Mouse (Mus musculus): Measurements from ENCODE around the gene Trp53i13. TPM values are rescaled to one million over a fixed set of nuclear protein-coding genes. Genes with fewer than 3 reads are reported as not detected.

Trp53i13 gene
- polyA plus RNA-seq, 1 experiment from 2014 or later, result 35.0 TPM

- peak overlapping the region; percentile 11; the same call in 1 of the 2 replicates for H3K4me3 ChIP-seq
- H3K36me3 ChIP-seq (replicated peaks), result peaks cover 21% of the 10 kb centered on the region; the same call in 1 of the 2 replicates
- DNase-seq (ENCODE audit: low spot score), result no peak
- no peaks in the 10 kb centered on the region for H3K27me3 ChIP-seq (replicated peaks; ENCODE audit: low read depth, poor library complexity, severe bottlenecking)
- no peak overlapping the region for H3K27ac ChIP-seq (replicated peaks)
- no peaks in the 10 kb centered on the region for H3K9me3 ChIP-seq
- WGBS, result 63% methylated on average over 6 of the region's 6 CpGs
- peaks cover 60% of the 10 kb centered on the region for H3K4me1 ChIP-seq
Measured at GRCm38 (mm10) chr11:77485229-77485628, 30.6 kb downstream of the Trp53i13 start.

- no peak overlapping the region for H3K27ac ChIP-seq (replicated peaks)
- DNase-seq (ENCODE audit: low spot score), result no peak
- no peak overlapping the region for H3K4me3 ChIP-seq
- H3K9me3 ChIP-seq, result no peaks in the 10 kb centered on the region
- no peaks in the 10 kb centered on the region for H3K27me3 ChIP-seq (replicated peaks; ENCODE audit: low read depth, poor library complexity, severe bottlenecking)
- peaks cover 21% of the 10 kb centered on the region; the same call in 1 of the 2 replicates for H3K36me3 ChIP-seq (replicated peaks)
- H3K4me1 ChIP-seq, result peaks cover 49% of the 10 kb centered on the region
- 75% methylated on average over 11 of the region's 11 CpGs for WGBS
Measured at GRCm38 (mm10) chr11:77483510-77484255, 32.1 kb downstream of the Trp53i13 start.

GRCm38 (mm10) chr11:77483043-77483442 is 32.7 kb downstream of the Trp53i13 start:
- H3K4me3 ChIP-seq, result no peak overlapping the region
- WGBS, result 75% methylated on average over 3 of the region's 3 CpGs
- H3K9me3 ChIP-seq, result no peaks in the 10 kb centered on the region
- peaks cover 42% of the 10 kb centered on the region for H3K4me1 ChIP-seq
- H3K36me3 ChIP-seq (replicated peaks), result peaks cover 21% of the 10 kb centered on the region; the same call in 1 of the 2 replicates
- H3K27ac ChIP-seq (replicated peaks), result no peak overlapping the region
- H3K27me3 ChIP-seq (replicated peaks; ENCODE audit: low read depth, poor library complexity, severe bottlenecking), result no peaks in the 10 kb centered on the region
- DNase-seq (ENCODE audit: low spot score), result no peak

GRCm38 (mm10) chr11:77476895-77477294 is 38.9 kb downstream of the Trp53i13 start:
- Histone ChIP-seq H3K4me3 (no peak overlapping the region), H3K27me3 (replicated peaks; ENCODE audit: low read depth, poor library complexity, severe bottlenecking) (no peaks in the 10 kb centered on the region; the same call in 1 of the 2 replicates), H3K27ac (replicated peaks) (no peak overlapping the region), H3K9me3 (no peaks in the 10 kb centered on the region), H3K4me1 (no peaks in the 10 kb centered on the region; the same call in 1 of the 2 replicates), H3K36me3 (replicated peaks) (peaks cover 57% of the 10 kb centered on the region)
- 90% methylated on average over 6 of the region's 6 CpGs for WGBS
- DNase-seq (ENCODE audit: low spot score), result no peak

- Histone ChIP-seq H3K27ac (replicated peaks) (no peak overlapping the region), H3K36me3 (replicated peaks) (peaks cover 58% of the 10 kb centered on the region), H3K9me3 (no peaks in the 10 kb centered on the region), H3K4me3 (no peak overlapping the region), H3K4me1 (no peaks in the 10 kb centered on the region; the same call in 1 of the 2 replicates), H3K27me3 (replicated peaks; ENCODE audit: low read depth, poor library complexity, severe bottlenecking) (no peaks in the 10 kb centered on the region; the same call in 1 of the 2 replicates)
- 95% methylated on average over 14 of the region's 14 CpGs for WGBS
- DNase-seq (ENCODE audit: low spot score), result no peak
Measured at GRCm38 (mm10) chr11:77476216-77476615, 39.6 kb downstream of the Trp53i13 start.

- WGBS, result 89% methylated on average over 16 of the region's 16 CpGs
- Histone ChIP-seq H3K4me3 (no peak overlapping the region), H3K27me3 (replicated peaks; ENCODE audit: low read depth, poor library complexity, severe bottlenecking) (peaks cover 33% of the 10 kb centered on the region), H3K36me3 (replicated peaks) (peaks cover 71% of the 10 kb centered on the region), H3K27ac (replicated peaks) (no peak overlapping the region), H3K9me3 (no peaks in the 10 kb centered on the region), H3K4me1 (peaks cover 2% of the 10 kb centered on the region)
- no peak for DNase-seq (ENCODE audit: low spot score)
Measured at GRCm38 (mm10) chr11:77472775-77473174, 43.0 kb downstream of the Trp53i13 start.

- H3K27me3 ChIP-seq (replicated peaks; ENCODE audit: low read depth, poor library complexity, severe bottlenecking), result peaks cover 46% of the 10 kb centered on the region
- peaks cover 15% of the 10 kb centered on the region for H3K4me1 ChIP-seq
- no peaks in the 10 kb centered on the region for H3K9me3 ChIP-seq
- no peak overlapping the region for H3K27ac ChIP-seq (replicated peaks)
- 71% methylated on average over 29 of the region's 29 CpGs for WGBS
- H3K4me3 ChIP-seq, result no peak overlapping the region
- peaks cover 61% of the 10 kb centered on the region for H3K36me3 ChIP-seq (replicated peaks)
- DNase-seq (ENCODE audit: low spot score), result no peak
Measured at GRCm38 (mm10) chr11:77471407-77471806, 44.4 kb downstream of the Trp53i13 start.

- H3K9me3 ChIP-seq, result no peaks in the 10 kb centered on the region
- H3K4me3 ChIP-seq, result no peak overlapping the region
- no peak for DNase-seq (ENCODE audit: low spot score)
- peaks cover 35% of the 10 kb centered on the region for H3K36me3 ChIP-seq (replicated peaks)
- peaks cover 76% of the 10 kb centered on the region for H3K27me3 ChIP-seq (replicated peaks; ENCODE audit: low read depth, poor library complexity, severe bottlenecking)
- H3K4me1 ChIP-seq, result peaks cover 16% of the 10 kb centered on the region
- WGBS, result 86% methylated on average over 9 of the region's 9 CpGs
- no peak overlapping the region for H3K27ac ChIP-seq (replicated peaks)
Measured at GRCm38 (mm10) chr11:77468397-77468796, 47.4 kb downstream of the Trp53i13 start.

GRCm38 (mm10) chr11:77467784-77468183 is 48.0 kb downstream of the Trp53i13 start:
- 16% methylated on average over 20 of the region's 20 CpGs for WGBS
- Histone ChIP-seq H3K36me3 (replicated peaks) (peaks cover 29% of the 10 kb centered on the region), H3K27me3 (replicated peaks; ENCODE audit: low read depth, poor library complexity, severe bottlenecking) (peaks cover 82% of the 10 kb centered on the region), H3K27ac (replicated peaks) (no peak overlapping the region; the same call in 1 of the 2 replicates), H3K4me3 (peak overlapping the region; percentile 36), H3K4me1 (peaks cover 19% of the 10 kb centered on the region), H3K9me3 (no peaks in the 10 kb centered on the region)
- DNase-seq (ENCODE audit: low spot score), result peak; percentile 75

- H3K27me3 ChIP-seq (replicated peaks; ENCODE audit: low read depth, poor library complexity, severe bottlenecking), result peaks cover 89% of the 10 kb centered on the region
- peak overlapping the region; percentile 36 for H3K4me3 ChIP-seq
- peak; percentile 79 for DNase-seq (ENCODE audit: low spot score)
- H3K36me3 ChIP-seq (replicated peaks), result peaks cover 23% of the 10 kb centered on the region
- WGBS, result 3% methylated on average over 25 of the region's 25 CpGs
- peaks cover 25% of the 10 kb centered on the region for H3K4me1 ChIP-seq
- H3K9me3 ChIP-seq, result no peaks in the 10 kb centered on the region
- H3K27ac ChIP-seq (replicated peaks), result no peak overlapping the region; the same call in 1 of the 2 replicates
Measured at GRCm38 (mm10) chr11:77467157-77467556, 48.6 kb downstream of the Trp53i13 start.

- Histone ChIP-seq H3K9me3 (no peaks in the 10 kb centered on the region), H3K4me3 (peak overlapping the region; percentile 36), H3K4me1 (peaks cover 29% of the 10 kb centered on the region), H3K27ac (replicated peaks) (no peak overlapping the region), H3K36me3 (replicated peaks) (peaks cover 16% of the 10 kb centered on the region), H3K27me3 (replicated peaks; ENCODE audit: low read depth, poor library complexity, severe bottlenecking) (peaks cover 95% of the 10 kb centered on the region)
- 37% methylated on average over 9 of the region's 9 CpGs for WGBS
- DNase-seq (ENCODE audit: low spot score), result no peak
Measured at GRCm38 (mm10) chr11:77466544-77466943, 49.2 kb downstream of the Trp53i13 start.

GRCm38 (mm10) chr11:77465111-77465510 is 50.7 kb downstream of the Trp53i13 start:
- no peaks in the 10 kb centered on the region for H3K9me3 ChIP-seq
- no peak overlapping the region for H3K4me3 ChIP-seq
- peaks cover 29% of the 10 kb centered on the region for H3K4me1 ChIP-seq
- peaks cover 100% of the 10 kb centered on the region for H3K27me3 ChIP-seq (replicated peaks; ENCODE audit: low read depth, poor library complexity, severe bottlenecking)
- 59% methylated on average over 3 of the region's 3 CpGs for WGBS
- no peak for DNase-seq (ENCODE audit: low spot score)
- H3K36me3 ChIP-seq (replicated peaks), result peaks cover 2% of the 10 kb centered on the region; the same call in 1 of the 2 replicates
- no peak overlapping the region for H3K27ac ChIP-seq (replicated peaks)

- Histone ChIP-seq H3K27ac (replicated peaks) (no peak overlapping the region), H3K4me1 (peaks cover 29% of the 10 kb centered on the region), H3K4me3 (no peak overlapping the region), H3K36me3 (replicated peaks) (no peaks in the 10 kb centered on the region; the same call in 1 of the 2 replicates), H3K27me3 (replicated peaks; ENCODE audit: low read depth, poor library complexity, severe bottlenecking) (peaks cover 98% of the 10 kb centered on the region), H3K9me3 (no peaks in the 10 kb centered on the region)
- WGBS, result 60% methylated on average over 4 of the region's 4 CpGs
- no peak for DNase-seq (ENCODE audit: low spot score)
Measured at GRCm38 (mm10) chr11:77464684-77465083, 51.1 kb downstream of the Trp53i13 start.

Data from embryonic facial prominence, embryonic 10.5 days (tissue).